Mouse (Mus musculus) forebrain, embryonic 14.5 days (tissue): Measurements from ENCODE around the gene Slc26a11. TPM values are rescaled to one million over a fixed set of nuclear protein-coding genes. Genes with fewer than 3 reads are reported as not detected.

ENCODE experiments used
- ATAC-seq: fragments of 200-750 bp; cut with Nextera tagmentation; 2 replicates; pipeline ENCODE4 v1.8.0; 2017; ENCODE audit warnings: mild to moderate bottlenecking, moderate library complexity
- DNase-seq: peaks from one replicate; pipeline ENCODE4 v3.0.0-alpha.2; 2015; ENCODE audit warnings: low spot score
- H3K27ac ChIP-seq: fragments of 300-500 bp; sonication (generic); 2 replicates; pipeline ENCODE4 v1.5.1; 2014; ENCODE audit warnings: low read depth, mild to moderate bottlenecking, control low read depth, low read length, moderate library complexity
- H3K27me3 ChIP-seq: fragments of 300-500 bp; sonication (generic); replicated peaks from 2 replicates; pipeline ENCODE4 v1.6.1; 2014; ENCODE audit warnings: low read length, control low read depth, mixed read lengths; ENCODE audit not compliant: control insufficient read depth, insufficient read depth
- H3K36me3 ChIP-seq: fragments of 300-500 bp; sonication (generic); 2 replicates; pipeline ENCODE4 v1.6.1; 2014; ENCODE audit warnings: low read length, control low read depth; ENCODE audit not compliant: control insufficient read depth, insufficient read depth
- H3K4me1 ChIP-seq: fragments of 300-500 bp; sonication (generic); 2 replicates; pipeline ENCODE4 v1.6.1; 2014; ENCODE audit warnings: antibody characterized with exemption, low read length, control low read depth; ENCODE audit not compliant: control insufficient read depth, insufficient read depth
- H3K4me2 ChIP-seq: fragments of 300-500 bp; sonication (generic); 2 replicates; pipeline ENCODE4 v1.6.1; 2014; ENCODE audit warnings: mild to moderate bottlenecking, control low read depth, low read length
- H3K4me3 ChIP-seq: fragments of 300-500 bp; sonication (generic); 2 replicates; pipeline ENCODE4 v1.5.1; 2014; ENCODE audit warnings: low read depth, low read length, control low read depth
- H3K9ac ChIP-seq: fragments of 300-500 bp; sonication (generic); 2 replicates; pipeline ENCODE4 v1.6.1; 2014; ENCODE audit warnings: mild to moderate bottlenecking, low read length, control low read depth, moderate library complexity
- H3K9me3 ChIP-seq: fragments of 300-500 bp; sonication (generic); replicated peaks from 2 replicates; pipeline ENCODE4 v1.6.1; 2016; ENCODE audit warnings: low read length, control low read depth, mixed read lengths; ENCODE audit not compliant: control insufficient read depth
- WGBS: fragments of 180-500 bp; shearing (Covaris S2); extraction: QIAGEN DNeasy Blood & Tissue Kit; methylation state at CpG from one replicate; pipeline ENCODE4 v1.1.7; 2014; 5-methylcytosine and 5-hydroxymethylcytosine counted together
- polyA plus RNA-seq: library from polyadenylated mRNA; unstranded; fragments of >200 nt; fragmentation: Nextera tagmentation; extraction: Ambion mirVana; gene quantifications from 2 replicates; pipeline ENCODE4 v1.2.1, GENCODE M21; 2014

Gene Slc26a11
- 2.5 and 3.8 TPM in 2 replicates for polyA plus RNA-seq

DNA sequence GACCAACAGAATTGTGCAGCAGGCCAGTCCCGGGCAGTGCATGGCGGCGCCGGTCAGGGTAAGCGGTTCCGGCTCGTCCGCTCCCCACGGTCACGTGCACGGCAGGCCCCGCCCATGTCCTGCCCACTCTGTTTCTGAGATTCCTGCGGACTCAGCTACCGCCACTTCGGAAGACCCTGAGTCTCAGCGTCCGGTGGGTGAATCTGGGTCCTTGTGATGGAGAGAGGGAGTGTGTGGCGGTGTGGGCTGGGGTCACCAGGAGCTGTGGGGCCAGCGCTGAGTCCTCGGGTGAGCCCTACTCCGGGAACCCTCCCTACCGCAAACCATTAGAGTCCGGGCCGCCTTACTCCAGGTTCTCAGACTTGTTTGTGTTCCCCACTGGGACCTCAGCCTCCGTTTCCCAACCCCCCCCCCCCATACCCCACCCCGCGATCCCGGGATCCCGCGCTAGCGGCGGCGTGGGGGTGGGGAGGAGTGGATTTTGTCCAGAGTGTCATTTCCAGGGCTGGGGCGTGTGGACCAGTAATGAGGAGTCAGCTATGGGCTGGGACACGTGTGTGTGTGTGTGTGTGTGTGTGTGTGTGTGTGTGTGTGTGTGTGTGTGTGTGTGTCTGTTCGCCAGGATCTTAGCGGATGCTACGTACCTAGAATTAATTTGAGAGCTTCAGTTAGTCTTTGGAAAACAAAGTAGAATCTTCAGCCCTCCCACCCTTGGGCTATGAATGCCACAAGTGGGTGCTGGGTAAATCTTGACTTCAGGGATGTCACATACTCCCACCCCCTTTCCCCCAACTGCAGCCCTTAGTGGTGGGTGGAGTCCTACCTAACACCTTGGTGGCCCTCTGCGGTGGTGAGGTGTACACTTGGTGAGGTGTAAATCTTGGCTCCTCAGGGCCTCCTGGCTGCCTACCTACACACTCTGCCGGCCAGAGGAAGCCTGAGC, at the start of gene Slc26a11, which contains the start of gene Sgsh:
TSS of gene Slc26a11 (plus strand) at position 115 of the 943 bp plus-strand sequence.
TSS of gene Sgsh (minus strand) at position 94 of the 943 bp plus-strand sequence.
- no peaks in the 10 kb centered on the region for H3K9me3 ChIP-seq
- H3K27ac ChIP-seq = no peak within 1 kb of the TSS
- H3K9ac ChIP-seq = peak within 1 kb of the TSS; percentile 72
- peak; percentile 94 for ATAC-seq
- WGBS = 1% methylated on average over 37 of the region's 40 CpGs
- no peaks in the 10 kb centered on the region for H3K36me3 ChIP-seq
- no peaks in the 10 kb centered on the region for H3K27me3 ChIP-seq
- H3K4me3 ChIP-seq = peak within 1 kb of the TSS; percentile 58
- peak within 1 kb of the TSS; percentile 98 for H3K4me2 ChIP-seq
- peaks cover 6% of the 10 kb centered on the region; the same call in 1 of the 2 replicates for H3K4me1 ChIP-seq
- DNase-seq = peak; percentile 76

GRCm38 (mm10) chr11:119306762-119307657, 48.3 kb upstream of the Slc26a11 start:
- Histone ChIP-seq H3K27me3 (no peaks in the 10 kb centered on the region), H3K36me3 (no peaks in the 10 kb centered on the region), H3K4me3 (no peak overlapping the region), H3K27ac (no peak overlapping the region), H3K4me2 (no peak overlapping the region), H3K9ac (no peak overlapping the region), H3K4me1 (no peaks in the 10 kb centered on the region), H3K9me3 (no peaks in the 10 kb centered on the region)
- WGBS = 65% methylated on average over 13 of the region's 13 CpGs
- DNase-seq = no peak
- no peak for ATAC-seq

DNA sequence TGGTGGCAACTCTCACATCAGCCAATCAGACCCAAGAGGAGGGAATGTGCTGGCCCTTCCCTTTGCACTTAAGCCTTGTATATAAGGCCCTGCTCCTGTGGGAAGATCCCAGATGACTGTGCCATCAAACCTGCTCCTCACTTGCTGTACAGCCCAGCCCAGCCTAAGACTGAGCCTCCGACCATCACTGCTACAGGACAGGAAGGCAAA, 47.8 kb upstream of the Slc26a11 start, which contains the start of gene Card14:
TSS of gene Card14 (plus strand) at position 111 of the 210 bp plus-strand sequence.
- Histone ChIP-seq H3K27ac (no peak within 1 kb of the TSS), H3K36me3 (no peaks in the 10 kb centered on the region), H3K9ac (no peak within 1 kb of the TSS), H3K27me3 (no peaks in the 10 kb centered on the region), H3K4me3 (no peak within 1 kb of the TSS), H3K4me1 (no peaks in the 10 kb centered on the region), H3K4me2 (no peak within 1 kb of the TSS), H3K9me3 (no peaks in the 10 kb centered on the region)
- DNase-seq (no peak), ATAC-seq (no peak)
- WGBS = 74% methylated on average over 1 of the region's 1 CpGs

GRCm38 (mm10) chr11:119307916-119308315, 47.4 kb upstream of the Slc26a11 start:
- Histone ChIP-seq H3K27ac (no peak overlapping the region), H3K36me3 (no peaks in the 10 kb centered on the region), H3K9ac (no peak overlapping the region), H3K4me2 (no peak overlapping the region), H3K4me1 (no peaks in the 10 kb centered on the region), H3K27me3 (no peaks in the 10 kb centered on the region), H3K9me3 (no peaks in the 10 kb centered on the region), H3K4me3 (no peak overlapping the region)
- no peak for ATAC-seq
- WGBS = 29% methylated on average over 11 of the region's 11 CpGs
- no peak for DNase-seq

DNA sequence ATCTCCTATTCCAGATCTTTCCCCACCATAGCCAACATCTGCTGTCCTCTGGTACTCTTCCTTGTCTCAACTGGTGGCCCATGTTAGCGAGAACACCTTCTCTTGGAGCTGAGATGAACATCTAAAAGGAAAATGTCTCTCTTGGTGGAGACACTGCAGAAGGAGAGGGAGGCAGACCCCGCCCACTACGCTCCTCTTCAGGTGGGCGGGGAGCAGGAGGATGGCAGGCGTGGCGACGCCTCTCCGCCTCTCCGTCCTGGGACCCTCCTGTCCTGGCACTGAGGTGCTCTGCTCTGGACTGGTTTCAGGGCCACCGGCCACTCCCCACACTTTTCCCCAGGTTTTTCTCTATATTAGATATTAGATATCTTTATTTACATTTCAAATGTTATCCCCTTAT, 44.7 kb upstream of the Slc26a11 start:
- H3K36me3 ChIP-seq = no peaks in the 10 kb centered on the region
- no peaks in the 10 kb centered on the region for H3K9me3 ChIP-seq
- H3K27ac ChIP-seq = no peak overlapping the region
- H3K4me1 ChIP-seq = no peaks in the 10 kb centered on the region
- H3K4me3 ChIP-seq = no peak overlapping the region
- H3K9ac ChIP-seq = no peak overlapping the region
- H3K27me3 ChIP-seq = no peaks in the 10 kb centered on the region
- no peak overlapping the region for H3K4me2 ChIP-seq
- WGBS = 9% methylated on average over 10 of the region's 10 CpGs
- ATAC-seq (no peak), DNase-seq (no peak)

DNA sequence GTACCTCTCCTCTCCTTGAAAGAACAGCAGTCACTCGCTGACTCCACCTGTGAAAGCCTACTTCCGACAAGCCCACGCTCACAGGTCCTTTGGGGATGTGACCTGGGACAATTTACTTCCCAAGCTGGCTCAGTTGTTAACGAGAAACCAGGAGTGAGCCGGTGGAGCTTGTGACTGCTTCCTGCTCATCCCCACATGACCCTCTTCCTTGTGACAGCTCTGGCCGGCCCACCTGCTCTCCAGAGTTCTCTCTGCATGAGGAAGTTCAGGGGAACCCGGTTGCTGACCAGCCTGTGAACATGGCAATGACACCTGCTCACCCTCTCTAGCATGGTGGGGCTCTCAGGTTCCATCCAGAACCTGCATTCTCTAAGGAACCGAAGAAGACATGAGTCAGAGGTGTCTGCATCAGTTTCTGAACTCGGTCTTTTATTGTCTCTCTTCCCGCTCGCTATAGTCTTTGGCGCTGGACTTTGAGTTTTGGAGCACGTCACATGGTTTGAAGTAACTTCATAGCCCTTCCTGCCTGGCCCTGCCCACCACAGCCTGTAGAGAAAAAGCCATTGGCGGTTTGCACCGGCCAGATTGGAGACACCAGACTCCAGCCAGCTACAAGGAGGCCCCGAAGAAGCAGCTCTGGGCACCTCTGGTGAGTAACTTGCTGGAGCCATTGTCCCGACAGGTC, 41.0 kb upstream of the Slc26a11 start:
- H3K4me3 ChIP-seq = no peak overlapping the region
- ATAC-seq (no peak), DNase-seq (no peak)
- H3K4me2 ChIP-seq = no peak overlapping the region
- H3K4me1 ChIP-seq = no peaks in the 10 kb centered on the region
- 84% methylated on average over 17 of the region's 17 CpGs for WGBS
- H3K9me3 ChIP-seq = no peaks in the 10 kb centered on the region
- no peaks in the 10 kb centered on the region for H3K36me3 ChIP-seq
- H3K9ac ChIP-seq = no peak overlapping the region
- H3K27ac ChIP-seq = no peak overlapping the region
- no peaks in the 10 kb centered on the region for H3K27me3 ChIP-seq

GRCm38 (mm10) chr11:119316720-119317119, 38.6 kb upstream of the Slc26a11 start:
- no peaks in the 10 kb centered on the region for H3K36me3 ChIP-seq
- H3K4me1 ChIP-seq = no peaks in the 10 kb centered on the region
- DNase-seq = no peak
- no peak overlapping the region for H3K9ac ChIP-seq
- no peak for ATAC-seq
- WGBS = 86% methylated on average over 4 of the region's 4 CpGs
- no peaks in the 10 kb centered on the region for H3K9me3 ChIP-seq
- no peak overlapping the region for H3K27ac ChIP-seq
- no peak overlapping the region for H3K4me2 ChIP-seq
- no peaks in the 10 kb centered on the region for H3K27me3 ChIP-seq
- no peak overlapping the region for H3K4me3 ChIP-seq

GRCm38 (mm10) chr11:119322521-119322920, 32.8 kb upstream of the Slc26a11 start:
- Histone ChIP-seq H3K9me3 (no peaks in the 10 kb centered on the region), H3K4me1 (no peaks in the 10 kb centered on the region), H3K9ac (no peak overlapping the region), H3K4me2 (no peak overlapping the region), H3K27me3 (no peaks in the 10 kb centered on the region), H3K27ac (no peak overlapping the region), H3K4me3 (no peak overlapping the region), H3K36me3 (no peaks in the 10 kb centered on the region)
- ATAC-seq = no peak
- no peak for DNase-seq
- WGBS = 83% methylated on average over 13 of the region's 13 CpGs
